Mouse (Mus musculus) heart, embryonic 12.5 days (tissue): Measurements from ENCODE around the gene Olfr56. TPM values are rescaled to one million over a fixed set of nuclear protein-coding genes. Genes with fewer than 3 reads are reported as not detected.
"Not testable (repeated sequence)": the region's sequence is repeated elsewhere in the genome, so short reads cannot be mapped to it uniquely, and the experiment has no call there.

Experiments used
- ATAC-seq: fragments of 200-750 bp; cut with Nextera tagmentation; 2 replicates; pipeline ENCODE4 v1.8.0; 2017; ENCODE audit warnings: moderate TSS enrichment, moderate library complexity; ENCODE audit not compliant: insufficient number of reproducible peaks, low FRiP score
- H3K27ac ChIP-seq: fragments of 300-500 bp; sonication (generic); 2 replicates; pipeline ENCODE4 v1.5.1; 2016; ENCODE audit warnings: mild to moderate bottlenecking, moderate library complexity; ENCODE audit not compliant: poor library complexity, severe bottlenecking
- H3K27me3 ChIP-seq: fragments of 300-500 bp; sonication (generic); replicated peaks from 2 replicates; pipeline ENCODE4 v1.6.1; 2016; ENCODE audit warnings: mild to moderate bottlenecking, moderate library complexity
- H3K36me3 ChIP-seq: fragments of 300-500 bp; sonication (generic); 2 replicates; pipeline ENCODE4 v1.6.1; 2016; ENCODE audit warnings: mild to moderate bottlenecking, moderate library complexity
- H3K4me1 ChIP-seq: fragments of 300-500 bp; sonication (generic); replicated peaks from 2 replicates; pipeline ENCODE4 v1.6.1; 2016; ENCODE audit warnings: mild to moderate bottlenecking
- H3K4me2 ChIP-seq: fragments of 300-500 bp; sonication (generic); 2 replicates; pipeline ENCODE4 v1.6.1; 2016; ENCODE audit warnings: mild to moderate bottlenecking, moderate library complexity
- H3K4me3 ChIP-seq: fragments of 300-500 bp; sonication (generic); 2 replicates; pipeline ENCODE4 v1.5.1; 2016; ENCODE audit warnings: mild to moderate bottlenecking
- H3K9ac ChIP-seq: fragments of 300-500 bp; sonication (generic); 2 replicates; pipeline ENCODE4 v1.6.1; 2016; ENCODE audit warnings: mild to moderate bottlenecking, moderate library complexity
- H3K9me3 ChIP-seq: fragments of 300-500 bp; sonication (generic); replicated peaks from 2 replicates; pipeline ENCODE4 v1.6.1; 2016; ENCODE audit warnings: mild to moderate bottlenecking, moderate library complexity
- WGBS: fragments of 180-500 bp; shearing (Covaris S2); methylation state at CpG from one replicate; pipeline ENCODE4 v1.1.7; 2016; 5-methylcytosine and 5-hydroxymethylcytosine counted together
- polyA plus RNA-seq: library from polyadenylated mRNA; unstranded; fragments of >200 nt; fragmentation: Nextera tagmentation; extraction: Ambion mirVana; gene quantifications from 2 replicates; pipeline ENCODE4 v1.2.1, GENCODE M21; 2016

Olfr56 gene
- polyA plus RNA-seq, 1 experiment from 2014 or later: not detected

DNA sequence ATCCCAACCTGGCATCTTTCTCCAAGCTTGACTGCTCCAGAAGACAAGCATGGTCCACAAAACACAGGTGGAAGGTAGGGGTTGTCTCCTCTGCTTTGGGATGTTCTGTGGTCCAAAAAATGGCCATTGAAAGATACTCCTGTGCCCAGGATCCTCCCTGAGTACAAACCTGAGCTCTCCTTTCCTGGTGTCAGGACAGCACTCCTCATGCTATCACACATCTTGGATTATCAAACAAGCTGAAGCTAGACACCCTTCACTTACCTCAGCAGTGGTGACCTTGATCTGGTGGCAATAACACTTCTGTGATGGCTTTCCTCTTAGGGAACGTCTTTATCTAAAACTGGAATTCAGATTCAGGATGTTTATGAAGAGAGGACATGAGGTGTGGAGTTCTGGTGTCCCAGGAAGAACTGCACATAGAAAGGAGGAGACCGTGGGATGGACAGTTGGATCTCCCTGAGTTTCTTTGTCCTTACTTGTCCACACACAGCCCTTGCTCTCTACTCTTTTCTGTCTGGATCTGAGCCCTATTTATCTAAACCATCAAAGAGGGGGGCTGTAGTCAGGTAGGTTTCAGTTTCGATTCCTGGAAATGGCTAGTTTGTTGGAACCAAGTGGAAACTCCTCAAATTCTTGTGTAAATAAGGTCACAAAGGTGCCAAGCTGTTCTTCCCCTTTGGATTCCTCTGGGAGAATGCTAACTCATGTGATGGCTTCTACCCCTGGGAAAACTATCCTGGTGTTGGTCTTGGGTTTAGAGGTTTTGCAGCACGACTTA is 13.2 kb downstream of the Olfr56 start, which contains the start of gene Gm12185:
Gene Gm12185, minus strand, starts transcription at position 487 of the 781 bp plus-strand sequence.
- not testable (repeated sequence) for H3K4me3 ChIP-seq, H3K27ac ChIP-seq, H3K36me3 ChIP-seq, ATAC-seq, H3K9me3 ChIP-seq, H3K27me3 ChIP-seq, H3K9ac ChIP-seq
- H3K4me2 ChIP-seq: 0 out of 2 replicates have a peak within 1 kb of the TSS, but pooled peaks have one; percentile 13
- WGBS: 57% methylated on average over 4 of the region's 4 CpGs
- peaks cover 11% of the 10 kb centered on the region for H3K4me1 ChIP-seq

DNA sequence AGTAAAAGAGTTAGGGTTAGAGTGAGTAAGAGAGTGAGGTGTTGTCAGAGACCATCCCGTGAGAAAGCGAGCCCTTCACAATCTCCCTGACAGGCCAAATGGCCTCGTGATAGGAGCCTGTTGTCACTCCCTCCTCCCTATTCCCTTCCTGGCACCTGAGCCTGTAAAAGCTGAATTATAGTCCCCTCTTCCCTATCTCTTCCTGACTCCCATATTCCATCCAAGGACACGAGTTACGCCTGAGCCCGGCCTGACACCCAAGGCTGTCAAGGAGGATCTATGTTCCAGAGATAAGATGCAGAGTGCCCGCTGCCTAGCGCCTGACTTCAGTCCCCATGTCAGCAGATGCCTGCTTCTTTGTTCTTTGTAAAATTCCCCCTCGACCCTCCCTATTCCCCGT is 14.6 kb downstream of the Olfr56 start:
- H3K36me3 ChIP-seq, ATAC-seq, H3K4me3 ChIP-seq, H3K27ac ChIP-seq, H3K9ac ChIP-seq, H3K27me3 ChIP-seq, H3K9me3 ChIP-seq: not testable (repeated sequence)
- Histone ChIP-seq H3K4me2 (0 out of 2 replicates have a peak overlapping the region, but pooled peaks have one; percentile 13), H3K4me1 (peaks cover 11% of the 10 kb centered on the region)
- WGBS: 14% methylated on average over 10 of the region's 10 CpGs

DNA sequence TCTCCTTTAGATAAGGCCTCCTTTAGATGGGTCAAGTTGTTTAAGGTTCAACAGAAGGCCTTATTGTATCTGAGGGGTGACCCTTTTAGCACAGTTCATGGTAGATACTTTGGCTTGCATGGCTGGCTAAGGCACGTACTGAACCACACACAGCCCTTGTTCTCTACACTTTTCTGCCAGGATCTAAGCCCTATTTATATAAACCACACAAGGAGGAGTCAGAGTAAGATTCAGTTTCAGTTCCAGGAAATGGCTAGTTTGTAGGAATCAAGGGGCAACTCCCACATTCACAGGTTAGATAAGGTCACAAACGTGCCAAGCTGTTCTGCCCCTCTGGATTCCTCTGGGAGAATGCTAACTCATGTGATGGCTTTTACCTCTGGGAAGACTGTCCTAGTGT is 15.3 kb downstream of the Olfr56 start, which contains the start of gene Tgtp1:
Gene Tgtp1, minus strand, starts transcription at position 155 of the 400 bp plus-strand sequence.
- not testable (repeated sequence) for H3K9me3 ChIP-seq, H3K27me3 ChIP-seq, H3K4me3 ChIP-seq, H3K27ac ChIP-seq, ATAC-seq, H3K36me3 ChIP-seq, H3K9ac ChIP-seq
- H3K4me2 ChIP-seq: 0 out of 2 replicates have a peak within 1 kb of the TSS, but pooled peaks have one; percentile 13
- 47% methylated on average over 2 of the region's 2 CpGs for WGBS
- peaks cover 11% of the 10 kb centered on the region for H3K4me1 ChIP-seq

DNA sequence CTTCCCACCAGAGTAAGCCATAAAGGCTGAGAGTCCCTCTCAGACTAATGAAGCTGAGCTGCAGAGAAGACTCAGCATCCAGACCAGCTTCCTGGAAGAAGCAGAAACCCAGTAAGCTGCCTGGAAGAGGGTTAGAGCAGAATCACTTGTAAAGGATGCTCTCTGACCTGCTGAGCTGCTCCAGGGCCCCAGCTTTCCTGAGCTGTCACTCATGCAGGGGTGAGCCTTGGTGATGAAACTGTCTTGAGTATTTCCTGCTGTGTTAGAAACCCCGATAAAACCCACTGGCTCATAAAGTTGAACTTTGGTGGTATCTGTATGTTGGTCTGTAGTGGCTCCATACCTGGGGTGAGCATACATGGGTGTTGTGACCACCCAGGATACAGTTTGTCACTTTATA is 21.7 kb downstream of the Olfr56 start:
- not testable (repeated sequence) for H3K9me3 ChIP-seq, H3K36me3 ChIP-seq, ATAC-seq, H3K27me3 ChIP-seq, H3K4me2 ChIP-seq, H3K4me1 ChIP-seq, H3K4me3 ChIP-seq, H3K9ac ChIP-seq, H3K27ac ChIP-seq
- 64% methylated on average over 1 of the region's 1 CpGs for WGBS

DNA sequence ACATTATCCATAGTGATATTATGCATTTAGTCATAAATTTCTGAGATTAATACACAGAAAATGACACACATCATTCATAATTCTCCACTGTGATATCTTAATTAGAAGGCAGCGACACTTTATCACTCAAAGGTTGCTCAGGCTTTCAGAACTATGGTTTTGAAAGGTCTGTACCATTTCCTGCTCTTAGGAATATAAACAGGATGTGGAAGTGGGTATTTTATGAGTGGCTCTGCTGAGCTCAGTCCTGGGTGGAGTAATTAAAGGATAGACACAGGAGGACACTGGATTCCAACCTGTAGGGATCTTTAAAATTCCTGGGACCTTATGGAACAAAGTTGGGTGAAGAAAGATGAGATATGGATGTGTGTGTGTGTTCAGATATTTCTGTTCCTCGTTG is 27.6 kb downstream of the Olfr56 start:
- not testable (repeated sequence) for H3K27ac ChIP-seq, H3K4me3 ChIP-seq, H3K36me3 ChIP-seq, H3K27me3 ChIP-seq, H3K9ac ChIP-seq, H3K4me1 ChIP-seq, H3K4me2 ChIP-seq, H3K9me3 ChIP-seq, ATAC-seq
- WGBS: 29% methylated on average over 2 of the region's 2 CpGs

DNA sequence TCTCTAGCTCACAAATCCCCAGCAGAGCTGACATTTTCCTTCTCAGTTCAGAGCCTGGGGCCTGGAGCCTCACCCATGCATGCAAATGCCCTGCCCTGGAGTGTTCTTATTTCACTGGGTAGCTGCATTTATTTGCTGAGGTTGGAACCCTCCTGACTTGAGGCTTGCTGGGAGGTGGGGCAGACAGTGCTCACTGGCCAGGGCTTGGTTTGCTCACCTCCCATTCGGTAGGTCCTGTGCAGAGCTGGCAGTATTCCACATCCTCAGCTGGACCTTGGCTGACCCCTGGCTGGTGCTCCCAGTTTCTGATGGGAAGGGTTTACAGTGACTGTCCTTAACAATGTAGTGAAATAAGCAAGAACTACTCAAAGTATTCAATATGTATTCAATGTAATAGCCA is 28.1 kb downstream of the Olfr56 start:
- 25% methylated on average over 1 of the region's 1 CpGs for WGBS
- not testable (repeated sequence) for H3K27ac ChIP-seq, H3K27me3 ChIP-seq, H3K4me3 ChIP-seq, H3K36me3 ChIP-seq, H3K9ac ChIP-seq, H3K4me2 ChIP-seq, H3K9me3 ChIP-seq, H3K4me1 ChIP-seq
- 0 out of 2 replicates have a peak, but pooled peaks have one; percentile 29 for ATAC-seq

DNA sequence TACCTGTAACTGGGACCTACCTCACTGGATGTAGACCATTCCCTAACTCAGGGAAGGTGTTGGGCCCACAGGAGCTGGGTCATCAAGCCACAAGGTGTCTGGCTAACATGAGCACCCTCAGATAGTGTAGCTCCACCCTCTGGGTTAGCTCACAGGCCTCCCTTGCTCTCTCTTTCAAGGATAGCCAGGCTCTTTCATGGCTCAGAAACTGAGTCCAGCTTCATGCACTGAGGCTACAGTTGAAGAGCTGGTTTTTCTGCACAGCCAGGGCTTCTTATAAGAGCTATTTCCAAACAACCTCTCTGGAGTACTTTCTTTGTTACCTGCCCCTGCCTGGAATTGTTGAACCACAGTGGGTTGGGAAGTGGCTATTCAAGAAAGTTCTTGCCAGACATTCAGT is 33.4 kb downstream of the Olfr56 start:
- H3K9ac ChIP-seq, ATAC-seq, H3K27ac ChIP-seq, H3K4me2 ChIP-seq, H3K36me3 ChIP-seq, H3K27me3 ChIP-seq, H3K4me1 ChIP-seq, H3K4me3 ChIP-seq, H3K9me3 ChIP-seq: not testable (repeated sequence)

DNA sequence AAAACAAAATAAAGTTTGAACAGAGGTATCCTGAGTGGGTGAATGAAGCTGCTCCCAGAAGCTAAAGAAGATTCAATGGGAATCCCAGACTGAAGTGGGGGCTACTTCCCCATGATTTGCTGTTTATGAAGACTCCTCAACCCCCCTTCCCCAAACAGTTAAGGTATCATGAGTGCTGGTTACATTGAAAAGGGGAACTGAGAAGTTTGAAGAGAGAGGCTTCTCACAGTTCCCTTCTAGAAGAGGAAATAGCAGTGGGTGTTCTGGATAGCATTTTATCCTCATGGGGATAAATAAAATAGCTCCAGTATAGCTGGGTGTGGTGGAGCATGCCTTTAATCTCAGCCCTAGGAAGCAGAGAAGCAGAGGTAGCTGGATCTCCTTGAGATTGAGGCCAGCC is 71.4 kb downstream of the Olfr56 start:
- H3K9ac ChIP-seq, H3K4me2 ChIP-seq, H3K4me3 ChIP-seq, ATAC-seq, H3K9me3 ChIP-seq, H3K4me1 ChIP-seq, H3K27me3 ChIP-seq, H3K27ac ChIP-seq, H3K36me3 ChIP-seq: not testable (repeated sequence)

DNA sequence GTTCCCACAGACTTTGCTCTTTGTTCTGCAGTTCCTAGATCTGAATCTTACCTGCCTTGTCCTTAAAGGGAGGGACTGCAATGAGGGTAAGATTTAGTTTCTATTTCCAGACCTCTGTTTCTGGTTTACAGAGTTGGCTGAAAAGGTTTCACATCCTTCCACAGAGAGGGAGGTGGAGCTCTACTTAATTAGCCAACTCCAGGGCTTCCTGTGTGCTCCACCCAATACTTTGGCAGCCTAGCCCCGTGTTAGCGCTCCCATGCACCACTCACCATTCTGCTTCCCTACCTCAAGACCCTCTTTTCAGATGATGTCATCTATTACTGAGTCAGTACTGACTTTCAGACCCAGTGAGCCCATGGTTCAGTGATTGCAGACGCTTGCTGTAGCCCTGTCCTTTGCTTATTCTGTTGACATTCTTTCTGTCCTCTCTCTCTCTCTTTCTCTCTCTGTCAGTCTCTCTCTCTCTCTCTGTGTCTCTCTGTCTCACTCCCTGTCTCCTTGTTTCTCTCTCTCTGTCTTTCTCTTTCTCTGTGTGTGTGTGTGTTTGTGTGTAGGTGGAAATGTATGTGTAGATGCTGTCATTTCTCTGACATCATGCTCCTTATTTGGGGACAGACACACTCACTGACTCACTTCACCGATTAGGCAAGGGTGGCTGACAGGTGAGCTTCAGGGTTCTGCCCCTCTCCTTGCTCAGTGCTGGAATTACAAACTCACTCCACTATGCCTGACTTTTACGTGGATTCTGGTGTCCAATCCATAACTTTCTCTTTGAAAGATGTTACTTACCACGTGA is 72.6 kb downstream of the Olfr56 start, which contains the start of gene 9930111J21Rik2:
Gene 9930111J21Rik2, minus strand, starts transcription at position 150 of the 799 bp plus-strand sequence.
- 90% methylated on average over 1 of the region's 6 CpGs for WGBS
- H3K4me2 ChIP-seq, H3K9me3 ChIP-seq: not testable (repeated sequence)

DNA sequence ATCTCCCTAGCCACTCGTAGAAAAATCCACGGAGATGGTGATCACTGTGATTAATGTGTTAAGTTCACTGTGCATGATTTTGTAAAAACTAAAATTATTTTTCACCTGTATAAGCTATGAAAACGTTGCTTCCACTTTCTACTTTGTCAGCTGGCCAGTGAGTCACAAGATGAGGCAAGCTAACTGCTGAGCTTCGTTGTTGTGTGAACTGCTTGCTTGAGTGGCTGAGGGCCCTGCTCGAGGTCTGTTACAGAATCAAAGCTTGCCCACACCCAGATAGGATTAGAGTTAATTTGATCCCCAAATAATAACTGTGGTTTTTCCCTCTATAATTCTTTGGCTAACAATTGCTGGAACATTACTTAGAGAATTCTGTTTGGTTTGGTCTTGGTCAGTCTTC is 73.2 kb downstream of the Olfr56 start:
- H3K4me1 ChIP-seq, H3K27ac ChIP-seq, H3K36me3 ChIP-seq, H3K27me3 ChIP-seq, H3K9ac ChIP-seq, H3K4me2 ChIP-seq, ATAC-seq, H3K9me3 ChIP-seq, H3K4me3 ChIP-seq: not testable (repeated sequence)
- WGBS: no CpG with 5 or more reads among the region's 5 CpGs

More for the DNA sequence above, 72.6 kb downstream of the Olfr56 start, which contains the start of gene 9930111J21Rik2:
- not testable (repeated sequence) for H3K4me1 ChIP-seq, H3K36me3 ChIP-seq, H3K27me3 ChIP-seq, ATAC-seq, H3K4me3 ChIP-seq, H3K9ac ChIP-seq, H3K27ac ChIP-seq

DNA sequence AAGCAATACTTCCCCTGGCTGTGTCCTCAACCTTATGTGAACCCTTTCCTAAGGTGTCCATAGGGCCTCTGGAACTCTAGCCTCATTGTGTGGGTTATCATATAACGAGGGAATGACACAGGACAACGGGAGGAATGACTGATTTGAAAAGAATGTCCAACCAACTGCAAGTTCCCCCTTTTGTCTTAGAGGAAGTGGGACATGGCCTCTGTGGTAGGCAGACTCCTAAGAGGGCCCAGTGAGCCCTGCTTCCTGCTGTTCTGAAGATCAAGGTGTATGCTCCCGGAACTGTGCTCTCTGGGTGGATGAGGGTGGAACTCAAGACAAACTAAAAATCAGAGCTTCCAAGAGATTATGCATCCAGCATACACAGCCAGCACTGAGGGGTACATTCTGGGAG is 81.4 kb downstream of the Olfr56 start:
- H3K4me1 ChIP-seq, H3K4me2 ChIP-seq, H3K4me3 ChIP-seq, H3K27ac ChIP-seq, H3K9ac ChIP-seq, H3K9me3 ChIP-seq, ATAC-seq, H3K36me3 ChIP-seq, H3K27me3 ChIP-seq: not testable (repeated sequence)
- 32% methylated on average over 2 of the region's 3 CpGs for WGBS
